Mouse (Mus musculus): ENCODE measurements at regions not wholly inside any gene's neighbourhood (a gene's known extent, or its start where the extent isn't known, plus 50 kb on each side); places are given as distances from the start of the nearest gene placed in this dataset.
"Not testable (repeated sequence)": the region's sequence is repeated elsewhere in the genome, so short reads cannot be mapped to it uniquely, and the experiment has no call there.

- POLR2A ChIA-PET, CTCF ChIA-PET: not testable (repeated sequence)
Observed at GRCm38 (mm10) chr6:64948839-64949238, 93.5 kb upstream of the Smarcad1 start.

GRCm38 (mm10) chr6:64961608-64962486 is 80.5 kb upstream of the Smarcad1 start:
- CTCF ChIA-PET = no interaction called here
- POLR2A ChIA-PET = interaction anchor here in 1 of 4 experiments (0.6 kb wide), 1 partner anchor 39 kb away, joined by 3 read pairs; no protein-coding TSS in a partner anchor

DNA sequence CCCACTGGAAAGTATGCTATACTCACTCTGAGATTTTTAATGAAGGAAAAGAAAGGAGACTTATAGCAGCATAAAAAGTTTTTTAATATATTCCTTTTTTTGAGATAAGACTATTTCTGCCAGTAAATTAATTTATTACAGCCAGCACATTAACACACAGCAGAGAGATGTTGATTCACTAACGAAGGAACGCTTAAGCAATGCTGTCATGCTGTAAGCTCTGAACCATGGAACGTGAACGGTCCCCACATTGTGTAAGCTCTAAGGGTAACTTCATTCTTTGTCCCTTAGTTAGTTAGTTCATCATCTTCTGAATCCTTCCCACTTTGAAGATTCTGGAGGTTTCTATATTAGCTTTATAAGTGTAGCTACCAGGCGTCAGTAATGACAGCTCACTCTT is 79.8 kb upstream of the Smarcad1 start:
- ChIA-PET POLR2A (no interaction called here), CTCF (no interaction called here)

- CTCF ChIA-PET = interaction anchor here in 1 of 4 experiments (0.6 kb wide), 1 partner anchor 678 kb away, joined by 4 read pairs; no protein-coding TSS in a partner anchor
- POLR2A ChIA-PET = no interaction called here
Observed at GRCm38 (mm10) chr6:64964664-64965063, 77.7 kb upstream of the Smarcad1 start.

DNA sequence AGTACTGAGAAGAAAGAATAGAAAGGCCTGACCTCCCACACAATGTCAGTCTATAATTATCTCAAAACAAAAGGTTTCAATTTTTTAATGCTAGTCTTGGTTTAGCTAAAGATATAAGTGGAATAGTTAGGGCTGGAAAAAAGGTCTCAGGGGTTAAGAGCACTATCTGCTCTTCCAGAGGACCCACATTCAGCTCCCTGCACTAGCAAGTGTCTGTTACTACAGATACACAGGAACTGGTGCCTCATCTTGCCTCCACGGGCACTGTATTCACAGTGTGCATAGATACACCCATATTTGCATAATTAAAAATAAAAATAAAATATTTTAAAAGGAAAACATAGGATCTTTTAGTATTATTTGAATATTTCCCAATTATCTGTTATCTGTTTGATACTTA is 77.2 kb upstream of the Smarcad1 start:
- CTCF ChIA-PET = no interaction called here
- POLR2A ChIA-PET = no interaction called here

DNA sequence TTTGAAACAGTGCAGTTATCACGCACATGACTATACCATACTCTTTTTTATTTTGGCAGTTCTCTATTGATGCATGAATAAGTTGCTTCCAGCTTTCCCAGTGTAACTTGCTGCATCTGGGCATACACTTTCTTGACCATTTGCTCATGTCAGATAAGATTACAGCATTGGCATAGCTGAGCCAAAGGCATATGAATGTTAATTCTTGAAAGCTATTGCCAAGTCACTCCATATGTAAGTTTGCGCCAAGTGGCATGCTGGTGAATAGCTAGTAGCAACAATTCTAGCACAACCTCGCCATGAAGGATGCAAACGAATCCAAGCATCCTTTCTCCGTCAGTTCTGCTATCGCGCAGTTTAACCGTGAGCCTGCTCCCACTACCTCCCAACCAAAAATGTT is 72.2 kb upstream of the Smarcad1 start:
- POLR2A ChIA-PET = interaction anchor here in 1 of 4 experiments (1.4 kb wide), 1 partner anchor 105 kb away, joined by 3 read pairs; no protein-coding TSS in a partner anchor

DNA sequence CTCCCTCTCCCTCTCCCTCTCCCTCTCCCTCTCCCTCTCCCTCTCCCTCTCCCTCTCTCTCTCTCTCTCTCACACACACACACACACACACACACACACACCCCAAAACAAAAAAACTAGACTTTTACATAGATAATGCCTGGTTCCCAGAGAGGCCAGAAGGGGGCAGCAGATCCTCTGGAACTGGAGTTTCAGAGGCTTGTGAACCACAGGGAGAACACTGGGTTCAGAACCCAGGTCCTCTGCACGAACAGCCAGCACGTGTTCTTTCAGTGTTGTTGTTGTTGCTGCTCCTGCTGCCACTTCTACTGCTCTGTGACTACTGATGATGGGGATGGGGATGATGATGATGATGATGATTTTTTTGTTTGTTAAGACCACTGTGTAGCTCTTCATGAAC is 68.4 kb upstream of the Smarcad1 start:
- ChIA-PET CTCF (interaction anchor here in 1 of 4 experiments (1.0 kb wide), 1 partner anchor 479 kb away, joined by 4 read pairs; no protein-coding TSS in a partner anchor), POLR2A (interaction anchor here in 1 of 4 experiments (0.8 to 1.8 kb wide), 3 partner anchors 28 to 82 kb away, joined by 3 to 4 read pairs (median 3); no protein-coding TSS in a partner anchor)

More for the DNA sequence above, 72.2 kb upstream of the Smarcad1 start:
- CTCF ChIA-PET = no interaction called here

GRCm38 (mm10) chr6:64974453-64974852 is 67.9 kb upstream of the Smarcad1 start:
- POLR2A ChIA-PET = interaction anchor here in 1 of 4 experiments (0.8 to 1.8 kb wide), 4 partner anchors 10 to 82 kb away, joined by 3 to 4 read pairs (median 3); no protein-coding TSS in a partner anchor
- CTCF ChIA-PET = interaction anchor here in 1 of 4 experiments (1.0 kb wide), 1 partner anchor 479 kb away, joined by 4 read pairs; no protein-coding TSS in a partner anchor

- CTCF ChIA-PET = no interaction called here
Observed at GRCm38 (mm10) chr6:64982132-64982531, 60.3 kb upstream of the Smarcad1 start.

More at GRCm38 (mm10) chr6:64982132-64982531, 60.3 kb upstream of the Smarcad1 start:
- POLR2A ChIA-PET = interaction anchor here in 3 of 4 experiments (0.6 to 1.0 kb wide), 4 partner anchors 39 to 90 kb away, joined by 3 to 5 read pairs (median 3); no protein-coding TSS in a partner anchor

Measured in embryonic stem cell, embryonic (primary cell).